7 mouse cellular contexts compared by ENCODE assay signal in the genomic region with DNA sequence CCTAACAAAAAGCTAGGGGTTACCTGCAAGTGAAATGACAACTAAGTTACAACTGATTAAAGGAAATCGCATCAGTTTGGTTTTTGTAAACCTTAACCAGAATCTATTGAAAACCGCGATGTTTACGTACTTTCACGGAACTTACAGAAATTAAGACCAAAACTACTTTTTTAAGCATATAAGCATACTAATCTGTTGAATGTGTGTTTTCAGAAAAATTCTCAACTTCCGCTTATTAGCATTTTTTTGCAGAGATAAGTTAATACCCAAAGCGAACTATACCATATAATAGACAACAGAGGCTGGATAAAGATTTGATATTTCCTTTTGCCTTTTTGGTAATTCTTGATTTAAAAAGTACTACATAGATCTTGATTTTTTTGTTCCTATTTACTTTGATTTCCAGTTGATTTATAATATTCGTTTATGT. TPM values are rescaled to one million over a fixed set of nuclear protein-coding genes. Genes with fewer than 3 reads are reported as not detected.
DNase-seq lines count a peak whose midpoint lies in the region; ATAC-seq and TF ChIP-seq lines count a peak whose summit lies in the region.

No protein-coding gene starts in this region.

- H3K27me3 ChIP-seq in megakaryocyte, embryonic 14.5 days (replicated peaks): no peaks in the 10 kb centered on the region
- H3K27me3 ChIP-seq in forebrain, embryonic 11.5 days (ENCODE audit: control insufficient read depth, insufficient read depth, low read length): no peaks in the 10 kb centered on the region
- no peaks in the 10 kb centered on the region for H3K27me3 ChIP-seq in limb, embryonic 14.5 days (ENCODE audit: control insufficient read depth, insufficient read depth, low read length)
- H3K27me3 ChIP-seq in stomach, embryonic 16.5 days (ENCODE audit: control insufficient read depth, insufficient read depth, low read length): no peaks in the 10 kb centered on the region

- 17% methylated on average over 8 of the region's 8 CpGs for WGBS in forebrain, embryonic 11.5 days
- 14% methylated on average over 8 of the region's 8 CpGs for WGBS in limb, embryonic 14.5 days
- WGBS in stomach, embryonic 16.5 days: 12% methylated on average over 8 of the region's 8 CpGs

- H3K27ac ChIP-seq in forebrain, embryonic 11.5 days (ENCODE audit: low read depth, low read length): no peak overlapping the region
- no peak overlapping the region for H3K27ac ChIP-seq in limb, embryonic 14.5 days (replicated peaks; ENCODE audit: low read depth, low read length)
- H3K27ac ChIP-seq in stomach, embryonic 16.5 days (ENCODE audit: low read length): peak overlapping the region; percentile 97; the same call in 1 of the 2 replicates

- peak overlapping the region; percentile 98 for H3K4me3 ChIP-seq in megakaryocyte, embryonic 14.5 days (replicated peaks)
- peak overlapping the region; percentile 83 for H3K4me3 ChIP-seq in forebrain, embryonic 11.5 days (ENCODE audit: low read depth, low read length)
- H3K4me3 ChIP-seq in limb, embryonic 14.5 days (replicated peaks; ENCODE audit: low read length): peak overlapping the region; percentile 86
- H3K4me3 ChIP-seq in stomach, embryonic 16.5 days (replicated peaks; ENCODE audit: low read length): peak overlapping the region; percentile 91

- no peak for TF ChIP-seq POLR2A in limb, embryonic 14.5 days (IDR thresholded peaks at IDR 0.05; ENCODE audit: borderline replicate concordance, extremely low read depth, insufficient read depth, insufficient read length)

- H3K9me3 ChIP-seq in megakaryocyte, embryonic 14.5 days: no peaks in the 10 kb centered on the region
- H3K9me3 ChIP-seq in forebrain, embryonic 11.5 days (ENCODE audit: control insufficient read depth, low read length): no peaks in the 10 kb centered on the region
- H3K9me3 ChIP-seq in limb, embryonic 14.5 days (ENCODE audit: control insufficient read depth, low read length): no peaks in the 10 kb centered on the region
- no peaks in the 10 kb centered on the region for H3K9me3 ChIP-seq in stomach, embryonic 16.5 days (replicated peaks; ENCODE audit: control insufficient read depth, low read length)

- H3K4me1 ChIP-seq in megakaryocyte, embryonic 14.5 days: peaks cover 17% of the 10 kb centered on the region
- H3K4me1 ChIP-seq in forebrain, embryonic 11.5 days (replicated peaks; ENCODE audit: control insufficient read depth, insufficient read depth, low read length): peaks cover 2% of the 10 kb centered on the region; the same call in 1 of the 2 replicates
- H3K4me1 ChIP-seq in limb, embryonic 14.5 days (ENCODE audit: control insufficient read depth, insufficient read depth, low read length): peaks cover 14% of the 10 kb centered on the region
- peaks cover 12% of the 10 kb centered on the region for H3K4me1 ChIP-seq in stomach, embryonic 16.5 days (ENCODE audit: control insufficient read depth, insufficient read depth, low read length)

- peak overlapping the region; percentile 90 for H3K9ac ChIP-seq in forebrain, embryonic 11.5 days (ENCODE audit: low read length)
- peak overlapping the region; percentile 97 for H3K9ac ChIP-seq in limb, embryonic 14.5 days (ENCODE audit: low read depth, low read length, severe bottlenecking)
- H3K9ac ChIP-seq in stomach, embryonic 16.5 days (ENCODE audit: low read length): peak overlapping the region; percentile 97

- H3K4me2 ChIP-seq in forebrain, embryonic 11.5 days (ENCODE audit: low read depth, low read length, severe bottlenecking): peak overlapping the region; percentile 74
- H3K4me2 ChIP-seq in limb, embryonic 14.5 days (replicated peaks; ENCODE audit: low read depth, low read length, severe bottlenecking): peak overlapping the region; percentile 62
- peak overlapping the region; percentile 87 for H3K4me2 ChIP-seq in stomach, embryonic 16.5 days (ENCODE audit: low read depth, low read length)

- ATAC-seq in megakaryocyte, adult 5-6 weeks (ENCODE audit: poor library complexity, severe bottlenecking): no peak
- no peak for ATAC-seq in forebrain, embryonic 11.5 days (replicated peaks; ENCODE audit: low FRiP score)
- ATAC-seq in limb, embryonic 14.5 days (ENCODE audit: low FRiP score, low read depth): no peak
- no peak for ATAC-seq in stomach, embryonic 16.5 days (ENCODE audit: insufficient read depth, low FRiP score)

- no peak for DNase-seq in forebrain, embryonic 11.5 days (ENCODE audit: low spot score)
- no peak for DNase-seq in limb, embryonic 14.5 days (ENCODE audit: low spot score)
- no peak for DNase-seq in layer of hippocampus, adult 9-10 months (ENCODE audit: low spot score)
- DNase-seq in cerebellum, adult 18-20 months: no peak

- peaks cover 2% of the 10 kb centered on the region for H3K36me3 ChIP-seq in megakaryocyte, embryonic 14.5 days (replicated peaks; ENCODE audit: low read length)
- no peaks in the 10 kb centered on the region for H3K36me3 ChIP-seq in forebrain, embryonic 11.5 days (ENCODE audit: control insufficient read depth, insufficient read depth, low read length)
- H3K36me3 ChIP-seq in limb, embryonic 14.5 days (ENCODE audit: control insufficient read depth, insufficient read depth, low read length): no peaks in the 10 kb centered on the region
- H3K36me3 ChIP-seq in stomach, embryonic 16.5 days (ENCODE audit: control insufficient read depth, insufficient read depth, low read length): no peaks in the 10 kb centered on the region

RNA-seq across cellular contexts. Expression of a gene that starts 1.0 kb away (rescaled TPM):
- polyA plus RNA-seq in megakaryocyte, embryonic 14.5 days (2012; ENCODE audit: insufficient read depth, low replicate concordance): 0.85 and 2.1 TPM in 2 replicates
- 38.3 and 45.9 TPM in 2 replicates for total RNA-seq in megakaryocyte, adult 5-6 weeks (2015)
- 25.0 TPM in 2 replicates for total RNA-seq in megakaryocyte, adult 5-6 weeks (2017)
- 5.8 and 6.8 TPM in 2 replicates for polyA plus RNA-seq in forebrain, embryonic 11.5 days (2014; fragmentation: Nextera tagmentation; extraction: Ambion mirVana)
- 8.3 and 8.7 TPM in 2 replicates for polyA plus RNA-seq in limb, embryonic 14.5 days (2012; rRNA removed)
- polyA plus RNA-seq in limb, embryonic 14.5 days (2014; fragmentation: Nextera tagmentation; extraction: Ambion mirVana): 6.9 and 7.8 TPM in 2 replicates
- polyA plus RNA-seq in stomach, embryonic 16.5 days (2015; fragmentation: Nextera tagmentation; extraction: Ambion mirVana): 4.8 and 5.8 TPM in 2 replicates
